Mouse (Mus musculus) kidney, adult 11 months (tissue): ENCODE measurements around the gene Onecut1.

Experiments
- DNase-seq: peaks from one replicate; pipeline ENCODE4 v3.0.0; 2022

Gene Onecut1

DNA sequence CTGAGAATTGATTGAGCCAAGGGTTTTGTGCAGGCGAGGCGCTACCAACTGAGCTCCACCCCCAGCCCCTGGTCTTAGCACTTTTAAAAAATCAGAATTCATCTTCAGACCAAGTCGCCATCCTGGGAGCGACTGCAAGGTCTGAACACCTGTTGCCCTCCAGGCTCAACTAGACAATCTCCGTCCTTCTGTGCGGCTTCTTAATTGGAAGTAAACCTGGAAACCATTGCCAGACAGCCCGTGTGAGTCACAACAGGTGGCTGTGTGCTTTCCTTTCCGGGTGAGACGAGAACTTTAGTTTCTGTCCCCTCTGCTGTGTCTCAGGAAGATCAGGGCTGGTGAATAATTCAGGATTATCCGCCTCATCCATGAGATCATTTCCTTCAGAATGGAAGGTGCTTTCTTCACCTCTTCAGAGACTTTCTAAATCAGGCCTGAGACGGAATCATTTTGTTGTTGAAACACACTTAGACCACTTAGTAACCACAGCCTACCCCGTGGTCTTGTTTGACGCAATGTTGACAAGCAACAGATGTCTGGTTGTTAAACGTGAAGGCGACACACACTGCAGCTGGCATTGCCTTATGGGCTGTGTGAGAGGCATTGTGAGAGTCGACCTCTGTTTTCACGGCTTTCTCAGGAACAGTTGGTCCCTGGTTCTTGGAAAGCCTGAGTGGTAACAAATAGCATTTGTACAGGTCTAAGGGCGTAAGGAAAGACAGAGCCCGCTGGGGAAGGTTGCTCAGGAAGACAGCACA is 51.1 kb downstream of the Onecut1 start:
- DNase-seq: no peak

DNA sequence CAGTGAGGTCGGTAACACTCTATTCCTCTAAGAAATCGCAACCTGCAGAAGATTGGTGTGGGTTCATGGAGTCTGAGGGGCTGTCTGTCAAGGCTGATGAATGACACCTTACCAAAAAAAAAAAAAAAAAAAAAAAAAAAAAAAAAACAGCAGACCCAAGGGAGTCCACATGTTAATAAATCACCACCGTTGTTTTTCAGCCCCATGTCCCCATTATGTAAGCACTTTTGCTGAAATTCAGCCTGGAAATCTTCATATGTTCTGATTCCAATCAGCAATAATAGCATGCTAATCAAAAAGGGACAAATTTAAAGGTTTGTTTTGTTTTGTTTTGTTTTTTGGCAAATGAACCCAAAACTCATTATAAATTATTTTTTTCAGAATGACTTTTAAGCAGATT is 53.9 kb downstream of the Onecut1 start:
- no peak for DNase-seq

DNA sequence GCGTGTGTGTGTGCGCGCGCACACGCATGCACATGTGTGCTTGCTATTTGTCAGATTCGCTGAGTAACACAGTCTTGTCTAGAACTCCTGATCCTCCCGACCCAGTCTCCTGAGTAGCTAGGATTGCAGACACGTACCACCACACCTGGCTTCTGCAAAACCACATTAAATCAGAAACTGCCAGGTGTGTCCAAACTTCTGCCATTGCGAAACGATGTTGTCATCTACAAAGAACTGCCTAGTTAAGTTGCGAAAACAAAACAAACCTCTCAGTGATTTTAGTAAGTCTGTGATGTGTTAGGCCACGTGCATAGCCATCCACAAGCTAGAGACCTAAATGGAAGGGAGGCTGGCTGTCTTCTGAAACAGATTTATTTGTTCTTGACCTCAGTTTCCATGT is 58.7 kb downstream of the Onecut1 start:
- no peak for DNase-seq

DNA sequence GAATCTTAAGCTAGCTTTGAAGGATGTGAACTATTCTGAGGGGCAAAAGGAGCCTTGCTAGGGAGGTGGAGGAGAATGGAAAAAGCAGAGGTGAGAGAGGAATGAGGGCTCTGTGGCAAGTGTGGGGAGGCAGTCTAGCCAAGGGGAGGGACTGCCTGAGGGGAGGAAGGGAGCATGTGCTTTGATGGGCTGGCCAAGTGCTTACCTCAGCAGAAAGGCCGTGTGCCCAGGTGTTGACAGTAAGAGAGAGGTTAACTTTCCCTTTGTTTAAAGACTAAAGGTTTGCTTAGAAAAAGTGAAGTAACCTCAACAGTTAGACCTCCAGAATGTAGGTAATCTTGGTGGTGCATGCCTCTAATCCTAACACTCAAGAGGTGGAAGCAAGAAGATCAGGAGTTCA is 59.7 kb downstream of the Onecut1 start:
- DNase-seq: peak; percentile 54

DNA sequence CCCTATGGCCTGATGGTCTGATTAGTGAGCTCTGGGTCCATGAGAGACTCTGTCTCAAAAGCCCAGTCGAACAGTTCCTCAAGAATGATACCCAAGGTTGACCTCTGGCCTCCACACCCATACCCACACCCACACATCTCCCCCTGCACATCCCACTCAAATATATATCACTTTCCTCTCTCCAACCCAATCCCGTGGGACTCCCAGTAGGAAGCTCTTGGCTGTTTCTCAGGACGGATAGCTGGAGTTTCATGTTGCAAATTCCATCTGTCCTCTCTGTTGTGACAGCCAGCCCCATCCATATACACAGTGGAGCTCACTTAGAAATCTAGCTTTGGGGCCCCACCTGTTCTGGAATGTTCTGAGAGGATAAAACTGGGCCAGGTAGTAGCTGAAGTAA is 61.2 kb downstream of the Onecut1 start:
- DNase-seq: no peak

DNA sequence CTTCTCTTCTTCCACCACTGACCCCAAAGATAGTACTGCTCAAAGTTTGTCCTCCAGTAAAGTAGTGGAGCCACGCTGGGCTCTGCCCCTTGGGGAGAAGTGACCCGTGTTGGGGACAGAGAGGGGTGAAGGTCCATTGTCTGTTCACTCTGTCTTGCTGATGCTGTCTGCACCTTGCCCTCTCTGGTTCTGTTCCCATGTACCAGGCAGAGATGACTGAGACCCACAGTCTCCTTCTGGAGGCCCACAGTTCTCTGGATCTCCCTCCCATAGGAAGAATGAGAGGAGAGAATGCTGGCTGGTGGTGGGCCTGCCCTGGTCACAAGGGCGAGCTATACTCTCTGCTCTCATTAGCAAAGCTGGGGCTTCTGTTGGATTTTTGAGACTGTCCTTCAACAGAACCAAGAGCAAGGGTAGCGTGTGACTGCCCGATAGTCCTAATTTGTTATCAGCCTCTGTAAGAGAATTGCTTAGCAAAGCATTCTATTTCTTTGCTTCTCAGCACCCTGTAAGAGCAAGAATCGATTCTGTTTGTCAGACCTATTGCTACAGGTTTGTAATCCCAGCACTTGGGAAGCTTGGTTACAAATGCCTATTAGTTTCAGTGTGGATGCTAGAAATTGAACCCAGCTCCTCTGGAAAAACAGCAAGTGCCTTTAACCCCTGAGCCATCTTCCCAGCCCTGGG is 61.7 kb downstream of the Onecut1 start:
- peak; percentile 75 for DNase-seq

DNA sequence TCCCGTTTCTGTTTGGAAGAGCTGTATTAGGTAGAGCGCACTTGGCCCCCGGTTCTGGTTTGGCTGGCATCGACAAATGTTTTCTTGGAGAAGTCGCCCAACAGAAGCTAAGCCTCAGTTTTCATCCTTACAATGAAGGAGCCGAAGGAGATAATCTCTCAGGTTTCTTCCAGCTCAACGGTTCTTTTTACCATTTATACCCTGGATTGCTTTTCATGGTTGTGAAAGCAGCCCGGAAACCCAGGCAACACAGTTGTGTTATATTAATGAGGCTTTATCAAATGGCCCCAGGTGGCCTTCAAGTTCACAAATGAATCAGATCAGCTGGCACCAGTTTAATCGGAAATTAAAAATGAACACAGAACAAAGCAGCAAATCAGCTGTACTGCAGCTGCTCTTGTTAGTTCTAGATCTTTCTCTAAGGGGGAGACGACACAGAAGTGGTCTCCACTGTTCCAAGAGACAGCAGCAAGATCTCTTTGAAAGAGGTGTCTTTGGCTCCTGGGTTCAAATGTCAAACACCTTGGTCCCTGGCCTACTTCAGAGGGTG is 63.6 kb downstream of the Onecut1 start:
- no peak for DNase-seq

DNA sequence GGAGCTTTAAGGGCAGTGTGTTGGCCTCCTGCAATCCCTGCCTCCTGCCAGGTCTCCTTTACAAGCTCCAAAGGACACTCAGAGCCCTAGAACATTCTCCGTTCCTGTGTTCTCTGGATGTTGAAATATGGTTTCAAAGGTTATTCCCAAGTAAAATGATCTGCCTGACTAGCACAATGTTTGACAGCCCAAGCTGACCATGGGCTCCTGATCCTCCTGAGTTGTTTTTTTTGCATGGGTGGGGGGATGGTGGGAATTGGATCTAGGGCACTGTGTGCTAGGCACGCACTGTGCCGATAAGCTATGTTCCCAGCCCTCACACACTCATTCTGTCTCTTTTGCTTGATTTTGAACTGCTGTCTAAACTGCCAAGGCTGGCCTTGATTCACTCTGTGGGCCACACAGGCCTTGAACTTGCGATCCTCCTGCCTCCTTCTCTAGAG is 68.3 kb downstream of the Onecut1 start:
- DNase-seq: peak; percentile 62

DNA sequence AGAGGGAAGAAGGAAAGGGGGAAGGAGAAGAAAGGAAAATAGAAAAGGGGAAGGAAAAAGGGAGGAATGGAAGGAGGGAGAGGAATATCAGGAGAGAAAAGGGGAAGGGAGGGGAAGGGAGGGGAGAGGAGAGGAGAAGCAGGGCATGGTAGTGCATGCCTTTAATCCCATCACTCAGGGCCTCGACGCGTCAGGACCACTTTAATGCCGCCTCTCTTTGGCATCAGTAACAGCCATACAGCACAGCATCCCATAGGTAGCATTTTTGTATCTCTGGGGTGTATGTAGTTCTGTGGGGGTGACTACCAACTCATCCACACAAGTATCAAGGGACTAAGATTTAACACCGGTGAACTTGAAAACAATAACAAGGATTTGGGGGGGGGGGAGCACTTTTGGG is 68.9 kb downstream of the Onecut1 start:
- no peak for DNase-seq

DNA sequence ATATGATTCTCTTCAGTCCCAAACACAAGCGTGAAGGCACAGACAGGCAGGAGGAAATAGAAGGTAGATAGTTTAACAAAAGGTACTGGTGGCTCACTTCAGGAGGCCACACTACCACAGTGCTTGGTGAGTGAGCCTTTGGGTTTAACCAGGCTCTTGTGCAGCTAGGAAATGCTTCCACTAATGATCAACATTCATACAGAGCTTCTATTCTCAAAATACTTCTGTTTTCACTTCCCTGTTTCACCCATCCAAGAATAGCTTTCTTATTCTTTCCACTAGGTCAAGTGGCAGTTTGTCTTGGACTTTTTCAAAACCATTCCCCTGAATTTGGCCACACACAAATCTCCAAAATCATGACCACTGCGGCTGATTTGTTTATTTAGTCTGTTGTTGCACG is 73.6 kb downstream of the Onecut1 start:
- DNase-seq: no peak

DNA sequence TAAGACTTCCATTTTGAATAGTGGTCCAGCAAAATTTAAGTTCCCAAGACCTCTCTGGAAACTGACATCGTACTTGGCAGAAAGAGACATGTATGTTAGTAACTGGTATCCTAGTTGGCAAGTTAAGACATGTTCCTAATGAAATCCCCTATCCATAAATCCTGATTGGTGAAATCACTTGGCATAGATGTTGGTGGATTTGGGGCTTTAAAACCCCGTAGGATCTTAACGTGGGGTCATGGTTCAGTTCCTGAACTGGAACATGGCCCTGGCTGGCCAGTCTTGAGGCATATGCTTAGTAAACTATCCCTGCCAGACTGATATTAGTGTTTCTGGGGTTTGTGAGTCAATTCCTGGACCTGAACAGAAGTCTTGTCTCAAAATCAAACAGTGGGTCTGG is 76.0 kb downstream of the Onecut1 start:
- DNase-seq: no peak

DNA sequence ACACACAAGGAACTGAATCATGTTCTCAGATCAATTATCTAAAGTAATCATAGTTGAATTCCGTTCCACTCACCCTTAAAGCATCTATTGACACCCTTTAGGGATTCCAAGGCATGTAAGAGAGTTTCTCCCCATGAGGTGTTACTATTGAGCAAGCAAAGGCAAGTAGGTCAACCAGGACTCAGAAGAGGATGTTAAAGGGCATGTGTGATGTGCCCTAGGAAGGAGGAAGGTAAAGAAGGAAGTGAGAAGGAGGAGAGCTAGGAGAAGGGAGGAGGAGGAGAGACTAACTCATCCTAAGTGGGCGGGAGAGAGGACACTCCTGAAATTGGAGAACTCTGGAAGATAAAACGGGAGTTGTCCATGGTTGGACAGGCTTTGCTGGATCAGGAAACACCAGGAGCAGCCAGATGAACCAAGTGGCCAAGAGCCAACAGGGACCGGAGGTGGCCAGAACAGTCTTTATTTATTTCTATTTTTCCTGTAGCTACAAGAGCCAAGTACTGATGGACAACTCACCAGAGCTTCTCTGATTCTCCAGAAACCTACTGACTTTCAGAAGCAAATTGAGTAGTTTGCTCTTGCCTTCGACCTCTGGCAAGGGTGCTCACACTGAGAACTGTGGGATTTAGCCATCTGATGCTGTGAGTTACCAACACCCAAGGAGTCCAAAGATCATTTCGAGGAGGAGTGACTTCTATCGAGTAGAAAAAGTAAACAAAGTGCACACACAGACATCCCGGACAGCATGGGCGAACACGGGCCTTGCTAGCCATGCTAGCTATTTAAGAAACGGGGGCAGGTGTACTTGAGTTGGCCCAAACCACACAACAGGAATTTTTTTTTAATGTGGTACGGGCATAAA is 77.2 kb downstream of the Onecut1 start:
- DNase-seq: peak; percentile 73
